Mouse (Mus musculus): Measurements from ENCODE around the gene Zfp420. TPM values are rescaled to one million over a fixed set of nuclear protein-coding genes. Genes with fewer than 3 reads are reported as not detected.

Zfp420 gene
- polyA plus RNA-seq (2015; fragmentation: Illumina TruSeq; extraction: RNeasy Lipid Tissue Mini Kit (QIAGEN cat#74804); ENCODE audit: low read depth, low replicate concordance): 20.0 TPM

DNA sequence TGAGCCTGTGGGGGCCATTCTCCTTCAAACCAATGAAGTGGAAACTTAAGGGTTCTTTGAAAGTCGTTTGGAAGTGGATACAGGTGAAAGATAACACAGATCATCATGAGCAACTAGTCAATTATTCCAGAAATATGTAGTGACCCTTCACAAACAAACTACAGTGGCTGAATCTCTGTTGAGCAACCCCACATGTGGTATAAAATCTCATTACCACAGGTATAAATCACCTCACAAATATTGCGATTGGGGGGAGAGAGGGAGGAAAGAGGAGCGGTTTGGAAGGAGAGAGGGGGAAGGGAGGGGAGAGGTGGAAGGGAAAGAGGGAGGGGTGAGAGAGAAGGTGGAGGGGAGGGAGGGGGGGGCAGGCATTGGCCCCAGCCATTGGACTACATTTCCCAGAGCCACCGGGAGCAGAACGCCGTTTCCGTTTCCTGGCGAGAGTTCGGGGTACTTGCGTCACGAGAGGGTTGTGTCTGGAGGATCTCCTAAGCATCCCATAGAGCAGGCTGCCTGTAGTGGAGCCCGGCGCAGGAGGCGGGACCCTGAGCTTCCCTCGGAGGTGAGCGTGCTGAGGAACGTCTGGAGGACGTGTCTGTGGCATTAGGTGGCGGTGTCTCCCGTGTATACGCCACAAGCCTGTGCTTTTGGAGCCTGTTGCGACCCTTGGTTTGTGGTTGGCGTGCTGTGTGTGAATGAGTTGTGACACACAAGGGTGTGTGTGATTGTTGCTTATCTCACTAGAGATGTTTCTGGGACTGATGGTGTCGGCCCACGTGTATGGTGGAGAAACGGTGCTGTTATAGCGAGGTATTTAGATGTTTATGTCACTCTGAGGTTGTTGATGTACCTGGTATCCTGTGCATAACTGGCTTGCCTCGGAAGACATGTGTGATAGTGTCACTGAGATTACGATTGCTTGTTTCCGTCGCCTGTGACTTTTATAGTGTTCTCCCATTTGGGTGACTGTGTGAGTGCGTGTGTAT is at the start of gene Zfp420:
Zfp420 (plus strand) TSS at position 448 of the 986 bp plus-strand sequence.

DNA sequence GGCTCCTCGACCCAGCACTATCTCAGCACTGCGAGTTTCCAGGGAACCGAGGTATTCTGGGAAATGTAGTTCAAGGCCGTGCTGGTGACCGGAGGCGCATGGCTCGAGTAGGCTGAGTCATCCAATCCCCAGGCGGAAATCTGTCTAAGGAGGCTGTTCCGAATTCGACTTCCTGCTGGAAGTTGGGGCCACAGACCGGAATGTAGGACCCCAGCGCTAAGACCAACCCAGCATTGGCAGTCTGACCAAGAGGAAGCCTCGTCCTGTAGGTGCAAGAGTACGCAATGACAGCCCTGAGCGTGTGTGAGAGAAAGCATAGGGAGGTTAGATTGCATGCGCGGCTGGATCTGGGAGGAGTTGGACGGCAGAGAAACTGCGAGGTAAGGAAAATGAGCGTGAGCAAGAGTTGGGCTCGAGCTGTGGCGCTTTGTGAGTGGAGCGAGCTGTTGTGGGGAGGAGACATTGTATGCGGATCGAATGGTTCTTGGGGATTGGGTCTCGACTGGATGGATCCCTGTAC is 43.8 kb upstream of the Zfp420 start, which contains the start of gene Zfp790:
Zfp790 (plus strand) TSS at position 205 of the 520 bp plus-strand sequence.

DNA sequence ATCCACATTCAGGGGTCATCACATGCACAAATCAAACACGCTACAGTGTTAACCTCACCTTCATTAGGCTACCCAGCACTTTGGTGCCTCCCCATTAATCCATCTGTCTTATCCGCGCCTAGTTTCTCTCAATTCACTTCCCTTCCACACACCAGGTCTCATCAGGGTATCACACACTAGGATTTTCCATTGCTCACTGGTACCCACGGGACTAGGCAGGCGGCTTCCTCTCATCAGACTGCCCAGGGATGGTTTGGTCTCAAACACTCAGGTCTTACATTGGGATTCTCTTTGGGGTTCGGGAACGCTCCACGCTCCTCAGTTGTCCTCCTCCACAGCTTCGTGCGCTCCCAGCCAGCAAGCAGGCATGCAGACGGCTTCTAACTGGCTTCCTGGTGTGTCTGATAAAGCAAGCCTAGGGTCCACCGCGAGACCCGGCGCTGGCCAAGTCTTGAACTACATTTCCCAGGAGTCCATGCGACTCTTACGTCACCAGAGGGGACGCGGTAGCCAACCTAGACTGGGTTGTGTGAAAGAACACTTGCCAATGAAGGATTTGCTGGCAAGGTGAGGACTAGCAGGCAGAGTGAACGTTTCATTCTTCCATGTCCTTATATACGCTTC is 6.4 kb upstream of the Zfp420 start, which contains the start of gene Zfp940:
Zfp940 (minus strand) TSS at position 451 of the 624 bp plus-strand sequence.

DNA sequence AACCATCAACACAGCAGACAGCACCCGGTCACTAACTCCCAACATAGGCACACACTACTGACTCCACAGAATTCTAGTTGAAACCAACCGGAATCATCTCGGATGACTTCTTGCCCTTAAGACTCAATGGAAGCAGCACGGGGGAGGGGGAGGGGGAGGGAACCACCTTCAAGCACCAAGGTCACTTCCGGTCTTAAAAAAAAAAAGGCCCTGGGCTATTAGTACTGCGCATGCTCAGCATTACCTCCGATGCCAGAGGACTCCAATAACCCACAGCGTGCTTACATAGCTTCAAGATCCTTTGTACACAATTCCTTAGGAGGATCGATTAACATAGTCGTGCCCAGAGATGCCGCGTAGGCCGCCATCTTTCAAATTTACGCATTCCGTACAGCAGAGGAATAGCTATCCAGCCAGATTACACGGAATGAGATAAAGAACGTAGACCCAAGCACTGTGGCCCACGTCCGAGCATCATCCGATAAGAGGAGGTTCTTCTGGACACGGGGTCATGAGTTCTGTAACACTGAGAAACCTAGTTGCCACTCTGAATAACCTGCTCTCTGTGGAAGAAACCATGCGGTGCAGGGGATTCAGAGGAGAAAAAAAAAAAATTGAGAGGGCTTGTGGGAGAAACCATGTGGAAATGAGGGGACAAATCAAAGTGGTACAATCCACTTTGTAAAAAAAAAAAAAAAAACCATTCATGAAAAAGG is 46.3 kb downstream of the Zfp420 start, which contains the start of gene Zfp27:
Zfp27 (minus strand) TSS at position 607 of the 716 bp plus-strand sequence.

DNA sequence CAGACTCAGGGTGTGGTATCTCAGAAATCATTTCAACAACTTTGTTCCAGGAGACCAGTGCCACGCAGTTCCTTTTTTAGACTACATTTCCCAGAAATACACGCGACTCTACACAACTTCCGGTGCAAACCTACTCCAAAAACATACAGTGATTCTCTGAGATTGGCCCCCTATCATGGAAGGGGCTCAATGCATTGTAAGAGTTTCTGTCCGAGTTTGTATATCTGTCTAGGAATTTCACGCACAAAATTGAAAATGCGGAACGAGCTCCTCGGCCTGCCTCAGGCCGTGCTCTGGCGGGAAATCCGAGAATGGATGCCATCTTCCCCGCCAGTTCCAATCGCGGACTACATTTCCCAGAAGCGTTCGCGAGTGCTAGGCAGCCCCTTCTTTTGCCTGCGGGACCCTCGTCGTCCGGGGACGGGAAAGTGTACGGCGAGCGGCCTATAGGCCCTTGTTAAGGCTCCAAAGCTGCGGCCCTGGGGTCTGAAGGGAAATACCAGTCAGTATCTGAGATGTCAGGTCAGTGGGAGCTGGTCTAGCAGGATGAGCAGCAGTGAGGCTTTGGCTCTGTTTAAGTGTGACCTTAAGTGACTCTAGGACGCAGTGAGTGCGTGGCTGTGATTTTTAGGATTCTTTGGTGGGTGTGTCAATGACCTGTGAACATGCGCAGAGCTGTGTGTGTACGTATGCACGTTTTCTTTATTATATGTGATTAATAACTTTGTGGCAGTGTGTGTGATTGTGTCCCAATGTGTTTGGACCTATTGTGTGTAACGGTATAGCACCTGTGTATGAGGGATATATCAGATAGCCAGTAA is 48.6 kb downstream of the Zfp420 start, which contains the start of gene Zfp383:
Zfp383 (plus strand) TSS at position 94 of the 821 bp plus-strand sequence.

Other genes with a start within 250 kb of the Zfp420 start
- not detected for gene Catsperg2, start 132.9 kb upstream of the Zfp420 start, polyA plus RNA-seq (2015; fragmentation: Illumina TruSeq; extraction: RNeasy Lipid Tissue Mini Kit (QIAGEN cat#74804); ENCODE audit: low read depth, low replicate concordance)
- gene Zfp84, start 91.4 kb upstream of the Zfp420 start, polyA plus RNA-seq (2015; fragmentation: Illumina TruSeq; extraction: RNeasy Lipid Tissue Mini Kit (QIAGEN cat#74804); ENCODE audit: low read depth, low replicate concordance): 8.2 TPM
- gene Zfp30, start 76.0 kb upstream of the Zfp420 start, polyA plus RNA-seq (2015; fragmentation: Illumina TruSeq; extraction: RNeasy Lipid Tissue Mini Kit (QIAGEN cat#74804); ENCODE audit: low read depth, low replicate concordance): 9.1 TPM
- gene Zfp790, start 43.9 kb upstream of the Zfp420 start, polyA plus RNA-seq (2015; fragmentation: Illumina TruSeq; extraction: RNeasy Lipid Tissue Mini Kit (QIAGEN cat#74804); ENCODE audit: low read depth, low replicate concordance): 10.1 TPM
- gene Zfp940, start 6.3 kb upstream of the Zfp420 start, polyA plus RNA-seq (2015; fragmentation: Illumina TruSeq; extraction: RNeasy Lipid Tissue Mini Kit (QIAGEN cat#74804); ENCODE audit: low read depth, low replicate concordance): 16.6 TPM
- 16.2 TPM for gene Zfp27, start 46.6 kb downstream of the Zfp420 start, polyA plus RNA-seq (2015; fragmentation: Illumina TruSeq; extraction: RNeasy Lipid Tissue Mini Kit (QIAGEN cat#74804); ENCODE audit: low read depth, low replicate concordance)
- gene Zfp383, start 48.2 kb downstream of the Zfp420 start, polyA plus RNA-seq (2015; fragmentation: Illumina TruSeq; extraction: RNeasy Lipid Tissue Mini Kit (QIAGEN cat#74804); ENCODE audit: low read depth, low replicate concordance): 13.4 TPM
- gene Zfp74, start 94.1 kb downstream of the Zfp420 start, polyA plus RNA-seq (2015; fragmentation: Illumina TruSeq; extraction: RNeasy Lipid Tissue Mini Kit (QIAGEN cat#74804); ENCODE audit: low read depth, low replicate concordance): 11.1 TPM
- gene Zfp568, start 124.0 kb downstream of the Zfp420 start, polyA plus RNA-seq (2015; fragmentation: Illumina TruSeq; extraction: RNeasy Lipid Tissue Mini Kit (QIAGEN cat#74804); ENCODE audit: low read depth, low replicate concordance): 1.8 TPM
- gene Zfp14, start 191.4 kb downstream of the Zfp420 start, polyA plus RNA-seq (2015; fragmentation: Illumina TruSeq; extraction: RNeasy Lipid Tissue Mini Kit (QIAGEN cat#74804); ENCODE audit: low read depth, low replicate concordance): 16.0 TPM
- gene Zfp82, start 212.9 kb downstream of the Zfp420 start, polyA plus RNA-seq (2015; fragmentation: Illumina TruSeq; extraction: RNeasy Lipid Tissue Mini Kit (QIAGEN cat#74804); ENCODE audit: low read depth, low replicate concordance): 5.0 TPM
- 0.83 TPM for gene Gm26920, start 230.4 kb downstream of the Zfp420 start, polyA plus RNA-seq (2015; fragmentation: Illumina TruSeq; extraction: RNeasy Lipid Tissue Mini Kit (QIAGEN cat#74804); ENCODE audit: low read depth, low replicate concordance)
- gene Zfp566, start 230.5 kb downstream of the Zfp420 start, polyA plus RNA-seq (2015; fragmentation: Illumina TruSeq; extraction: RNeasy Lipid Tissue Mini Kit (QIAGEN cat#74804); ENCODE audit: low read depth, low replicate concordance): 7.6 TPM
- gene Zfp260, start 234.8 kb downstream of the Zfp420 start, polyA plus RNA-seq (2015; fragmentation: Illumina TruSeq; extraction: RNeasy Lipid Tissue Mini Kit (QIAGEN cat#74804); ENCODE audit: low read depth, low replicate concordance): 67.4 TPM

Data from brain, adult 10 weeks (tissue).